Mouse (Mus musculus) megakaryocyte, embryonic 14.5 days (primary cell): ENCODE results near the gene Sptssa.

ENCODE experiments used
- FLI1 ChIP-seq: IDR thresholded peaks from 2 replicates; pipeline ENCODE4 v1.6.1; 2012; ENCODE audit warnings: low read length, inconsistent platforms, mixed read lengths
- GATA1 ChIP-seq: IDR thresholded peaks from 3 replicates; pipeline ENCODE4 v1.6.1; 2012; ENCODE audit warnings: mixed read lengths, low read length, inconsistent platforms, borderline replicate concordance

DNA sequence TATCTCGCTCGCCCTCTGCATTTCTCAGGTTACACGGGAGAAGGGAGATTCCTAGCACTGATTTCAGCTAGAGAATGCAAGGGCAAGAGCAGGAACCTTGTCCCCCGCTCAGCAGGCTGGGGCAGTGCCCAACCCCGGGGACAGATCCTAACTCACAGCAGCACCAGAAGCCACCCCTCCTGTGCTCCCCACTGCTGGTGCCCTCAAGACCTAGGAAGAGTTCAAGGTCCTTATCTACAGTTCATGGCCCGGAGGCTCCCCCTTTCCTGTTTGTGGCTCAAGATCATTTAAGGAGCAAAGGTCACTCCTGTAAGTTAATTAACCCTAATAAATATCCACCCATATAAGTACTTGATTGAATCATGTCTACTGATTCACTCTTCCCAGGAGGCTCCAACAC lies 47.4 kb downstream of the Sptssa start:
- TF ChIP-seq GATA1 (no peak), FLI1 (no peak)
